Mouse (Mus musculus) ES-E14 (cell line): ENCODE data around the gene Ano2.

Experiments
- CHD2 ChIP-seq: IDR thresholded peaks from 2 replicates; pipeline ENCODE4 v1.6.1; 2014; ENCODE audit warnings: mild to moderate bottlenecking, low read depth, low read length, inconsistent platforms
- HCFC1 ChIP-seq: IDR thresholded peaks from 2 replicates; pipeline ENCODE4 v1.6.1; 2012; ENCODE audit warnings: low read length, inconsistent platforms, borderline replicate concordance; ENCODE audit not compliant: insufficient read depth

- TF ChIP-seq HCFC1 (no peak), CHD2 (no peak)
Measured at GRCm38 (mm10) chr6:125661106-125661877, 28.9 kb upstream of the Ano2 start.
